8 mouse cellular contexts compared by ENCODE assay signal in genomic region chr3:129918434-129918833, GRCm38 (mm10). TPM values are rescaled to one million over a fixed set of nuclear protein-coding genes. Genes with fewer than 3 reads are reported as not detected.
DNase-seq lines count a peak whose midpoint lies in the region; ATAC-seq and TF ChIP-seq lines count a peak whose summit lies in the region.

No protein-coding gene starts in this region.

- no peaks in the 10 kb centered on the region for H3K79me2 ChIP-seq in heart, adult 2 months (replicated peaks; ENCODE audit: control insufficient read depth, insufficient read depth, low read length)

- peak; percentile 87 for TF ChIP-seq CTCF in heart, adult 2 months (IDR thresholded peaks at IDR 0.05)

- no peak overlapping the region for H3K27ac ChIP-seq in heart, adult 2 months
- H3K27ac ChIP-seq in heart, embryonic 12.5 days (ENCODE audit: poor library complexity, severe bottlenecking) = no peak overlapping the region
- no peak overlapping the region for H3K27ac ChIP-seq in intestine, embryonic 15.5 days
- H3K27ac ChIP-seq in midbrain, embryonic 11.5 days (ENCODE audit: low read depth, low read length) = no peak overlapping the region

- no peak overlapping the region for H3K9ac ChIP-seq in heart, adult 2 months (ENCODE audit: low read depth, low read length)
- H3K9ac ChIP-seq in heart, embryonic 12.5 days = no peak overlapping the region
- H3K9ac ChIP-seq in intestine, embryonic 15.5 days = no peak overlapping the region
- H3K9ac ChIP-seq in midbrain, embryonic 11.5 days (ENCODE audit: low read length) = no peak overlapping the region

- no peak for ATAC-seq in heart, embryonic 12.5 days (ENCODE audit: insufficient number of reproducible peaks, low FRiP score)
- ATAC-seq in intestine, embryonic 15.5 days = peak; percentile 62
- peak; percentile 61; the same call in 1 of the 2 replicates for ATAC-seq in midbrain, embryonic 11.5 days (ENCODE audit: low FRiP score)

- 21% methylated on average over 13 of the region's 13 CpGs for WGBS in heart, adult 2 months
- WGBS in heart, embryonic 12.5 days = 17% methylated on average over 13 of the region's 13 CpGs
- WGBS in intestine, embryonic 15.5 days = 13% methylated on average over 13 of the region's 13 CpGs
- WGBS in midbrain, embryonic 11.5 days = 18% methylated on average over 13 of the region's 13 CpGs

- TF ChIP-seq POLR2A in heart, adult 2 months (IDR thresholded peaks at IDR 0.05; ENCODE audit: insufficient read depth, low read depth, low read length) = no peak

- intact Hi-C loops in heart, adult 2 months (cut with DNase I) = loop anchor here (1.0 kb wide), 1 partner anchor 162 kb away; no protein-coding TSS in a partner anchor

- no peaks in the 10 kb centered on the region for H3K27me3 ChIP-seq in heart, adult 2 months (ENCODE audit: control insufficient read depth, insufficient read depth, low read length)
- no peaks in the 10 kb centered on the region for H3K27me3 ChIP-seq in heart, embryonic 12.5 days (replicated peaks)
- no peaks in the 10 kb centered on the region for H3K27me3 ChIP-seq in intestine, embryonic 15.5 days (replicated peaks)
- H3K27me3 ChIP-seq in midbrain, embryonic 11.5 days (ENCODE audit: control insufficient read depth, insufficient read depth, low read length) = no peaks in the 10 kb centered on the region

- no peaks in the 10 kb centered on the region for H3K4me1 ChIP-seq in heart, adult 2 months (ENCODE audit: control insufficient read depth, insufficient read depth, low read length)
- no peaks in the 10 kb centered on the region for H3K4me1 ChIP-seq in heart, embryonic 12.5 days (replicated peaks)
- no peaks in the 10 kb centered on the region for H3K4me1 ChIP-seq in intestine, embryonic 15.5 days (replicated peaks)
- H3K4me1 ChIP-seq in midbrain, embryonic 11.5 days (ENCODE audit: control insufficient read depth, insufficient read depth, low read length) = no peaks in the 10 kb centered on the region; the same call in 1 of the 2 replicates

- no peaks in the 10 kb centered on the region for H3K36me3 ChIP-seq in heart, adult 2 months (ENCODE audit: control insufficient read depth, insufficient read depth, low read length)
- H3K36me3 ChIP-seq in heart, embryonic 12.5 days = peaks cover 18% of the 10 kb centered on the region
- H3K36me3 ChIP-seq in intestine, embryonic 15.5 days = peaks cover 6% of the 10 kb centered on the region; the same call in 1 of the 2 replicates
- no peaks in the 10 kb centered on the region for H3K36me3 ChIP-seq in midbrain, embryonic 11.5 days (ENCODE audit: control insufficient read depth, insufficient read depth, low read length)

- H3K4me2 ChIP-seq in heart, embryonic 12.5 days = no peak overlapping the region
- no peak overlapping the region for H3K4me2 ChIP-seq in intestine, embryonic 15.5 days (replicated peaks)
- H3K4me2 ChIP-seq in midbrain, embryonic 11.5 days = no peak overlapping the region

- TF ChIP-seq EP300 in heart, adult 2 months (IDR thresholded peaks at IDR 0.05; ENCODE audit: insufficient read depth, low read depth, low read length) = no peak

- peak; percentile 47 to 68 for DNase-seq in heart, adult 2 months
- DNase-seq in cerebellum, adult 9-10 months = peak; percentile 28
- peak; percentile 60 to 91 for DNase-seq in frontal cortex, adult 2 months (ENCODE audit: extremely low spot score in 1 of 2, low spot score in 1 of 2)
- peak; percentile 51 to 54 for DNase-seq in left cerebral cortex, adult 8-10 months (ENCODE audit: low spot score in 2 of 2)
- DNase-seq in midbrain, embryonic 11.5 days (ENCODE audit: low spot score, missing footprints) = peak; percentile 93
- DNase-seq in right cerebral cortex, postnatal 4 days = peak; percentile 66

- H3K4me3 ChIP-seq in heart, adult 2 months = no peak overlapping the region
- no peak overlapping the region for H3K4me3 ChIP-seq in heart, embryonic 12.5 days
- H3K4me3 ChIP-seq in intestine, embryonic 15.5 days (replicated peaks) = no peak overlapping the region
- no peak overlapping the region for H3K4me3 ChIP-seq in midbrain, embryonic 11.5 days (ENCODE audit: low read depth, low read length)

- H3K9me3 ChIP-seq in heart, embryonic 12.5 days (replicated peaks) = no peaks in the 10 kb centered on the region
- H3K9me3 ChIP-seq in intestine, embryonic 15.5 days = no peaks in the 10 kb centered on the region
- no peaks in the 10 kb centered on the region for H3K9me3 ChIP-seq in midbrain, embryonic 11.5 days (ENCODE audit: control insufficient read depth, low read length)

RNA-seq across cellular contexts. Expression of gene Casp6, which starts 17.2 kb away (rescaled TPM):
- total RNA-seq in heart, adult 2 months (2021) = 10 to 100 TPM; 10.4 to 11.2 TPM
- polyA plus RNA-seq in heart, adult 2 months (2012; rRNA removed) = 16.9 and 23.6 TPM in 2 replicates
- 74.8 and 83.4 TPM in 2 replicates for polyA plus RNA-seq in heart, embryonic 12.5 days (2016; fragmentation: Nextera tagmentation; extraction: Ambion mirVana)
- 14.6 and 16.4 TPM in 2 replicates for polyA plus RNA-seq in frontal cortex, adult 2 months (2012; rRNA removed)
- polyA plus RNA-seq in intestine, embryonic 15.5 days (2015; fragmentation: Nextera tagmentation; extraction: Ambion mirVana) = 142 and 147 TPM in 2 replicates
- 1 to 10 TPM; 3.6 to 6.7 (median 5.4) TPM for total RNA-seq in left cerebral cortex, adult 8-10 months (2022)
- 63.2 and 69.8 TPM in 2 replicates for polyA plus RNA-seq in midbrain, embryonic 11.5 days (2014; fragmentation: Nextera tagmentation; extraction: Ambion mirVana)

RNA-seq across cellular contexts. Expression of gene Pla2g12a, which starts 40.0 kb away (rescaled TPM):
- total RNA-seq in heart, adult 2 months (2021) = 10 to 100 TPM; 57.1 to 74.0 TPM
- polyA plus RNA-seq in heart, adult 2 months (2012; rRNA removed) = 47.5 and 49.7 TPM in 2 replicates
- polyA plus RNA-seq in heart, embryonic 12.5 days (2016; fragmentation: Nextera tagmentation; extraction: Ambion mirVana) = 63.3 and 66.1 TPM in 2 replicates
- 31.4 and 33.6 TPM in 2 replicates for polyA plus RNA-seq in frontal cortex, adult 2 months (2012; rRNA removed)
- 68.9 and 69.1 TPM in 2 replicates for polyA plus RNA-seq in intestine, embryonic 15.5 days (2015; fragmentation: Nextera tagmentation; extraction: Ambion mirVana)
- 10 to 100 TPM; 16.1 to 19.6 (median 17.7) TPM for total RNA-seq in left cerebral cortex, adult 8-10 months (2022)
- polyA plus RNA-seq in midbrain, embryonic 11.5 days (2014; fragmentation: Nextera tagmentation; extraction: Ambion mirVana) = 27.6 and 27.9 TPM in 2 replicates

RNA-seq across cellular contexts. Expression of gene Mcub, which starts 51.6 kb away (rescaled TPM):
- total RNA-seq in heart, adult 2 months (2021) = 1 to 10 TPM; 1.6 to 2.2 TPM
- polyA plus RNA-seq in heart, adult 2 months (2012; rRNA removed) = 2.1 and 3.6 TPM in 2 replicates
- polyA plus RNA-seq in heart, embryonic 12.5 days (2016; fragmentation: Nextera tagmentation; extraction: Ambion mirVana) = 3.5 and 3.6 TPM in 2 replicates
- 8.5 and 9.3 TPM in 2 replicates for polyA plus RNA-seq in frontal cortex, adult 2 months (2012; rRNA removed)
- polyA plus RNA-seq in intestine, embryonic 15.5 days (2015; fragmentation: Nextera tagmentation; extraction: Ambion mirVana) = 2.5 and 3.5 TPM in 2 replicates
- total RNA-seq in left cerebral cortex, adult 8-10 months (2022) = 1 to 10 TPM in 3 of 4 experiments, under 1 TPM in 1; 0.93 to 3.7 (median 1.7) TPM
- 2.5 and 2.8 TPM in 2 replicates for polyA plus RNA-seq in midbrain, embryonic 11.5 days (2014; fragmentation: Nextera tagmentation; extraction: Ambion mirVana)

Comparison
In these comparisons a context has a peak if more than half of its experiments do, and no peak if none do; other contexts are left out.
1. DNase-seq: peak in every context shown above with its lines; median percentile 93 in midbrain, embryonic 11.5 days; 76 in frontal cortex, adult 2 months; 66 in right cerebral cortex, postnatal 4 days; 58 in heart, adult 2 months; 52 in left cerebral cortex, adult 8-10 months; 28 in cerebellum, adult 9-10 months.